Mouse (Mus musculus) embryonic stem cell, embryonic (primary cell): Measurements from ENCODE around the gene Fbxl17.

ENCODE experiments used
- CTCF ChIA-PET, 4 experiments: fragments of 300-600 bp in 2 of 4; fragments of 350-600 bp in 2 of 4; sonication (Branson Sonifier 250); formaldehyde crosslinking; loops; one replicate each; lab custom pipeline; 2022; ENCODE audit warnings: inconsistent platforms in 2 of 4; lab: Charles Lee
- POLR2A ChIA-PET, 4 experiments: fragments of 300-600 bp in 2 of 4; fragments of 350-600 bp in 2 of 4; sonication (Branson Sonifier 250); formaldehyde crosslinking; loops; one replicate each; lab custom pipeline; 2022; ENCODE audit warnings: antibody characterized with exemption in 4 of 4, inconsistent platforms in 1 of 4; lab: Charles Lee

Gene Fbxl17

DNA sequence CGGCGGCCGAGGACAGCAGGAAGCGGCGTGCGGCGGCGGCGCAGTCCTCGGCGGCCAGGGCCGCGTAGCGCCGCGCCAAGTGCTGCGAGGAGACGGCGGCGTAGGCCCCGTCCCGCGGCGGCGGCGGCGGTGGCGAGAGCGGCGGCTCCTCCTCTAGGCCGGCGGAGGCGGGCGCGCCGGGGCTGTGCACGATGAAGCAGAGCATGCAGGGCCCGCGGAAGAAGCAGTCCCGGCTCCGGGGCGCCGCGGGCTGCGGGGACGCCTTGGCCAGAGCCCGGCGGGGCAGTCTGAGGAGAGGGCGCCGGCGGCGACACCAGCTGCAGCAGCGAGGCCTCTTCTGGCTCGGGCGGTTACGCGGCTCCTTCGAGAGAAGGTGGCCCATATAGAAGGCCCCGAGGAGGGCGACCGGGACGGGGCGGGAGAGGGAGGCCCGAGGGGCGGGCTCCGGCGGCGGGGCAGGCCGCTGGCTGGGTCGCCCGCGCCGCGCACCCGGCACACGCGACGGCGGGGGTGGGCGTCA, at the start of gene Fbxl17:
Gene Fbxl17, minus strand, starts transcription at position 382 of the 520 bp plus-strand sequence.
- POLR2A ChIA-PET, result interaction anchor here in 2 of 4 experiments (0.6 to 2.2 kb wide), 6 partner anchors 8 to 67 kb away, joined by 3 to 9 read pairs (median 3); no protein-coding TSS in a partner anchor
- CTCF ChIA-PET, result no interaction called here

DNA sequence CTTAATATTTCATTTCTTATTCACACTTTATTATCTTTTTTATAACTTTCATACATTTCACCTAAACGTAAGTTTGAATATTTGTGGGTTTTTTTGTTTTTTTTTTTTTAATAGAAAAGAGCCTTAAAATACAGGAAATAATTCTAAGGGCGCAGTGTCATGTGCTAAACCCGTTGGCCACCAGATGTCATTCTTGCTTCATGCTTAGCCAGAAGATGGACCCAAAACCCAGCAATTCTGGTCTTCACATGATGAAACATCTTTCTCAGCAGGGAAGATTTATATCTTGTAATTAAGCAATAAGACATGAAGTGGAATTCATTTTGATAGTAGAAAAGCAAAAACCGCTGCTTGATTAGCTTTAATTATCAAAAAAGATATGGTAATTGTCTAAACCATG, 47.6 kb upstream of the Fbxl17 start:
- POLR2A ChIA-PET, result no interaction called here
- CTCF ChIA-PET, result interaction anchor here in 1 of 4 experiments (0.5 kb wide), 1 partner anchor 598 kb away, joined by 3 read pairs; no protein-coding TSS in a partner anchor

DNA sequence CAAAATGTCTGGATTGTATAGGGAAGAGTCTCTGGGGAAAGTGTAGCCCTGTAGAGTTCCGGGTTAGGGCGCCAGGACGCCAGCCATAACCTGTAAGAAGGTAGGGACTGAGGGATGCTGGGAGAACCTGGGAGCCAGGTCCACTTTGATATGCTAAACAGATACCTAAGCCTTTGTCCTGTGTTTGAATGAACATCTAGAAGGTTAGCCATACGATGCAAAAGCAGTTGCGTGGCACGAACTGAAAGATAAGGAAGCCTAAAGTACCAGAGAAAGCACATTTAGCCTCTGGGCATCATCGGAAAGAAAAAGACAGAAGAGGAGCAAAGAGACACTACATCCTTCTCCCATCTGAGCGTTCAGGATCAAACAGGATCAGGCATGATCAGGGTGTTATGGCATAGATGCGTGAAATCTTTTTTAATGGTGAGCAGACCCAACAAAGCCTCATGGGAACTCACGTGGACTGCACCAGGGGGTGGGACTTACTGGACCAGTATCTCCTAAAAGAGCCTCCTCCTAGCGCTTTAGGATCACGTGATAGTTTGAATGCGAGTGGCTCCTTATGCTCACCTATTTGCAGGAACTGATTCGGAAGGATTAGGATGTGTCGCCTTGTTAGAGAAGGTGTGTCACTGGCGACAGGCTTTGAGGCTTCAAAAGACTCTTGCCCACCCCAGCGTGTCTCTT, 34.9 kb upstream of the Fbxl17 start:
- ChIA-PET CTCF (no interaction called here), POLR2A (interaction anchor here in 1 of 4 experiments (0.7 kb wide), 1 partner anchor 11 kb away, joined by 3 read pairs; no protein-coding TSS in a partner anchor)

DNA sequence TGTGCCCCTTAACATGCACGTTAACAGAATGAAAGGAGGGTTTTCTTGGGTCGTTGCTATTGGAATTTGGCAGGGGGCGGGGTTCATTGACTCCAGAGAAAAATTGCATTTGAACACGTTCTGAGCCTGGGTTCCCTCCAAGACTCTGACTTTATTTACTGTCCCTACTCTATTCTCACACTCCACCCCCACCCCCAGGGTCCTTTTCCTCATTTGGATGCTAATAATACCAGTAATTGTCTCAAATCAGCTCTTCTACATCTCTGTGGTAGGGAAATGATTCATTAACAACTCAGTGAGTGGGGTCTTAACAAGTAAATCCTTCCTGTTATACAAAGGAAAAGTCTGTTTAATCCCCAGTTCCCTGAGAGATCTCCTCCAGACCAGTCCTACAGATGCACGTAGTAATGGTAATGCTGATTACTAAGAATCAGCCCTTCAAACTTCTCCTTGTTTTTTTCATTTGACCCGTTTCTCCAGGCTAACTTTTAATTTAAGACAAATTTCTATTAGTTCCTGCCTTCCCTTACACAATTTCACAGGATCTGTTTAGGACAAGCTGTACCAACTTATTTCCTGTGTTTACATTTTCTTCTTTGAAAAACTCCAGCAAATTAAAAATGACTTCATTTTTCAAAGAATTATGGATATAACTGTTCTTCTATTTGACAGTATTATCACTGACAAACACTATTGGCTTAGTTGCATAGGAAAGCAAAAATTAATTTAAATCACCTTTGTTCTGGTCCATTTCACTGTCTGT, 33.4 kb upstream of the Fbxl17 start:
- ChIA-PET POLR2A (interaction anchor here in 1 of 4 experiments (0.6 to 1.5 kb wide), 5 partner anchors 9 to 717 kb away, joined by 3 to 4 read pairs (median 4); no protein-coding TSS in a partner anchor), CTCF (interaction anchor here in 2 of 4 experiments (0.5 to 0.6 kb wide), 3 partner anchors 39 to 270 kb away, joined by 3 to 5 read pairs (median 3); no protein-coding TSS in a partner anchor)

DNA sequence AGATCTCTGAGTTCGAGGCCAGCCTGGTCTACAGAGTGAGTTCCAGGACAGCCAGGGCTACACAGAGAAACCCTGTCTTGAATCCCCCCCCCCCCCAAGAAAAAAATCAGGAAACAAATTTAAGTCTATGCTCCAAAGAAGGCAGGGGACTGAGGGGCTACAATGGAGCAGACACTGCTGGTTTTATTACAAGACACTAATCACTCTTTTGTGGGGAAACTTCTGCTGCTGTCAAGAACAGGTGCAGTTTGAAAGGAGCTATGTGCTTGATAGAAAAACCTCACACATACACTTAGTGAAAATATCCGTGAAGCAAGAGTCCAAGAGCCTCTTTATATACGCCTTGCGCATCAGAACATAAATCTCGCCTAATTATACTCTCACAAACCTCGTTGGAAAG, 29.7 kb upstream of the Fbxl17 start:
- POLR2A ChIA-PET, result no interaction called here
- CTCF ChIA-PET, result interaction anchor here in 1 of 4 experiments (0.6 kb wide), 1 partner anchor 1643 kb away, joined by 3 read pairs; no protein-coding TSS in a partner anchor

DNA sequence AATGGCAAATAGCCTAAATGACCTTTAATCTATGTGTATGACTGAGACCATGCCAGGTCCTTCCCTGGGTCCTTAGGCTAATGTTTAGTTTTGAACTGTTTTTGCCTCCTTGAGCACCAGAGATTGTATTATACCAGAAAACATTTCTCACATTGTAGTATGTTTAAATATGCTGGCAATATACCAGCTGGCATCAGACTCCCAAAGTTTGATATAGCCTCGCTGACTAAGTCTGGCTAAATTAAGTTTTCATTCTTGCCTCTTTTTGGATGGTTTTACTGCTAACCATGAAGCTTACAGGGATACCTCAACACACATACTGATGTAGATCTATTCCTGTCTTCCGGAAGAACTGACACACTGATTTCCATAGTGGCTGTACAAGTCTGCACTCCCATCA, 20.9 kb upstream of the Fbxl17 start:
- ChIA-PET POLR2A (no interaction called here), CTCF (no interaction called here)

DNA sequence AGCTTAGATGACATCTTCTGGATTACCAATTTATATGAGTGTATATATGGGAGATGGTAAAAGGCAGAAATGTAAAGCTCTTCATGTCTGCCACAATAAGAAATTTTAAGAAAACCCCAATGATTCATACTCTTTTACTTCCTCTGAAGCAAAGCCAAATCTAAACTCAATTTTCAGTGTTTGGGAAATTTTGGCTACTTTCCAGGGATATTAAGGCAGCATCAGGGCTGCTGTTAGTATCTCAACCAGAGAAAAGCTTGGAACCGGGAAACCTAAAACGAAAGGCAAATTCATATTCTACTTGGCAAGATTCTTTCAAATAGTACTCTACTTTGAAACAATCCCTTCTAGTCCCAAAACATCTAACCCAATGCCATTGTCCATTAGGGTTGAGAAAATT, 10.6 kb upstream of the Fbxl17 start:
- ChIA-PET CTCF (interaction anchor here in 1 of 4 experiments (0.6 kb wide), 1 partner anchor 15 kb away, joined by 7 read pairs; no protein-coding TSS in a partner anchor), POLR2A (interaction anchor here in 1 of 4 experiments (0.8 kb wide), 1 partner anchor 10 kb away, joined by 3 read pairs; no protein-coding TSS in a partner anchor)

DNA sequence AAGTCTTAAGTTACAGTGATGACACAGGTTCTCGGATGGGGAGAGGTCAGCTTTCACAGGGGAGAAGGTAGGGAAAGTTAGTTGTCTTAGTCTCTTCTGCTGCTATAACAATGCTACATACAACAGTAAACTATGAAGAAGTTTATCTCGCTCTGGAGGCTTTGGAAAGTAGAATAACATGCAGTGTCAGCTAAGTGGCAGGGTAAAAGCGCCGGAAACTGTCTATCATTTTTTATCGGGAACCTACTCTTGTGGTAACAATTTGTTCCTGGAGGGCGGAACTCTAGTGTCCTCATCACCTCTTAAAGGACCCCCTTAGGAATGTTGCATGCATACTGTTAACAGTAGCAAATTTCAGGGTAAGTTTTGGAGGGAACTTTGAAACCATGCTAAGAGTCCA, 1.3 kb upstream of the Fbxl17 start:
- POLR2A ChIA-PET, result interaction anchor here in 2 of 4 experiments (0.6 to 2.2 kb wide), 7 partner anchors 9 to 372 kb away, joined by 3 to 9 read pairs (median 4); partner anchors contain the start of gene A930002H24Rik (in 1 of the 2)
- CTCF ChIA-PET, result no interaction called here

DNA sequence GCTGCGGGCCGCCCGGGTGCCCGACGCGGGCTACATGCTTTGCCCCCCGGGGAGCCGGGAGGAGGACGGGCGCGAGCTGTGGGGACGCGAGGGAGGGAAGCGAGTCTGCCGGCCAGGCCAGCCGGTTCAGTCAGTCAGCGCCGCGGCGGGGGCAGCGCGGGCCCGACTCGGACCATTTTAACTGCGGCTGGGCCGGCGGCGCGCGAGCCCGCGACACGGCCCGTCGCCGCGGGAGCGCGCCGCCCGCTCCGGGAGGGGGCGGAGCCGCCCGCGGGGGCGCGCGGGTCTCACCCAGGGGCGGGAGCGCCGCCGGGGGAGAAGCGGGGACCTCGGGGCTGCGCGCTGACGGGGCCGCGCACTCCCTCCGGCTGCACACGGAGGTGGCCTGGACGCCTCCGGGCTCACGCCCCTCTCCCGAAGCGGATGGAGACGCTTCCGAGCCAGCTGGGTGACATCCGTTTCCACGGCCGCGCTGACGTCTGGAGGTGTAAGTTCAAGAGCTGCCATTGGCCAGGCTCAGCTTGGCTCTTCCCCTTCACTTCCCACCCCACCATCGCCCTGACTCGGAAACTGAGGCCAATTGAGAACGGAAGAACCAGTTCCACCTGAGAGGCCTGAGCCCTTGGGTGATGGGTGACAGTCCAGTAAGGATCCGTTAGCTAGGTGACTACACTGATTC, 478 bp upstream of the Fbxl17 start:
- ChIA-PET POLR2A (interaction anchor here in 3 of 4 experiments (0.6 to 2.2 kb wide), 10 partner anchors 10 to 373 kb away, joined by 3 to 9 read pairs (median 3); partner anchors contain the start of gene A930002H24Rik (in 1 of the 3)), CTCF (no interaction called here)

DNA sequence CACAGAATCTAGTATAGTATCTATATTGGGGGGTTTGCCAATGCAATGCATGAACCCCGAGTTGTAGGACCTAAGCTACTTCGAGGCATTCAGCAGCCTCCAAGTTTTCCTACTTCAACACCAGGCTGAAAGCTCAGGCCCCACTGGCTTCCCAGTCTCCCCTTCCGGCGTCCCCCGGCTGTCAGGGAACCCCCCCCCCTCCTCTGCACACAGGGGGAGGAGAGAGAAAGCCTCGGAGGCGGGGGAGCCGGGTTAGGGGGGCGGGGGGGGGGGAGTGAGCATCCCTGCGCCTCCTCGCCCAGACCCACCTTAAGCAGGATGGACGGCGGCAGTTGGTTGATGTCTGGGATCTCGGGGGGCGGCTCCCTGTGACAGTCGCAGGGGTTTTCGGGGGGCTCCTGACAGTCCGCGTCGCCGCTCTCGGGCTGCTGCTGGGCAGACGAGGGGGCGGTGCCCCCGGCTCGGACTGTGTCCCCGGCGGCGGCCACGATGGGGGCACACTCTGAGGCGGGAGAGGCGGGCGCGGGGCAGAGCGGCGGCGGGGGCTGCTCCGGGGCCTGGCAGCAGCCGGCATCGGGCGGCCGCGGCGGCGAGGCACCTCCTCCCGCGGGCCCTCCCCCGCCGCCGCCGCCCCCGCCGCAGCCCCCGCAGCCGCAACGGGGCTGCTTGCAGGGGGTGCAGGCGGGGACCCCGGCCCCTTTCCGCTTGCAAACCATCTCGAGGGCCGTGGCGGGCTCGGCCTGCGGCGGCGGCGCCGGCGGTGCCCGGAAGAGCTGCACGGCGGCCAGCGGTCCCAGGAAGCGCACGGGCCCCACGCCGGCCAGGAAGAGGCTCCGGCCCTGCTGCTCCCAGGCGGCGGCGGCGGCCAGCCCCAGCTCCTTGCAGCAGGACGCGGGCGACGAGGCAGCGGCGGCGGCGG, 841 bp downstream of the Fbxl17 start:
- POLR2A ChIA-PET, result interaction anchor here in 2 of 4 experiments (0.6 to 2.2 kb wide), 4 partner anchors 8 to 834 kb away, joined by 3 to 9 read pairs (median 4); no protein-coding TSS in a partner anchor
- CTCF ChIA-PET, result no interaction called here

DNA sequence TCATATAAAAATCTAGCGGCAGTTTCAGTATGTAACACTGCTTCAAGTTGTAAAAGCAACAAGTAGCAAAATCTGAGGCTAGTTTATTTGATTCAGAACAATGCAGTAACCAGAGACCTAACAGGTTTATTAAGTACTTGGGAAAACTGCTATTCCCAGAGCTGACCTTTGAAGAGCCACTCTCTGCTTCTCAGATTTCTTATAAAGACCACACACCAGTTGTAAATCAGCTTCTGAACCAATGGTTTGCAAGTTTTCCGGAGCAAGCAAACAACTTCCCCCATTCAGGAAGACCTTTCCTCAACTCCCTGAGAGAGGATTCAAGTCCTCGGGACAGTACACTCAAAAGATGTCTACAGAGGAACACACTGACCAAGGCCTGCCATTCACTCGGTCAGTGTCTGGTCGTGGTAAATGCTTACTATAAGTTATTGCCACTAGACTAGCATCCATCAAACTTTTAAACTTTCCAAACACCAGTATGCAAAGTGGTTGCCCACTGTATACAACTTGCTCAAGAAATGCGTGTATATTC, 1.6 kb downstream of the Fbxl17 start:
- CTCF ChIA-PET, result no interaction called here
- POLR2A ChIA-PET, result interaction anchor here in 2 of 4 experiments (0.6 to 1.6 kb wide), 2 partner anchors 36 to 835 kb away, joined by 4 read pairs; no protein-coding TSS in a partner anchor

DNA sequence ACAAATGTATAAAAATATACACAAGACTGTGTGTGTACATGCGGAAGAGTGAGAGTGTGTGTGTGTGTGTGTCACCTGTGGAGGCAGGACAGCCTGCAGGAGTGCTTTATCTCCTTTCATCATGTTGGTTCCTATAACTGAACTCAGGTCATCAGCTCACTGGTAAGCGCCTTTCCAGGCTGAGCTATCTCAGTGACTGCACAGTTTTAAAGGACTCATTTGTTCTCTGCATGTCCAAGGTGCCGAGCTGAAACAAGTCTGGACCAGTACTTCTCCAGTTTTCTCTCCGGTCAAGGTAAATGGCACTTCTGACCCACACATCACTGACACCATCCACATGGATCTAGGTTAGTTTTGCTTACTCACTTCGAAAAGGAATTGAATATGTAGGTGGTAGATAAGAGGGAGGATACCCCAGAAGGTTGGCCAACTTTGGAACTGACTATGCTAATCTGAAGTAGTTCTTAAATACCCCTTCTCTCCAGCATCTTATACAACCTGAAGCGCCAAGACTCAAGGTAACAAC, 2.5 kb downstream of the Fbxl17 start:
- ChIA-PET POLR2A (interaction anchor here in 2 of 4 experiments (0.6 to 1.6 kb wide), 2 partner anchors 36 to 606 kb away, joined by 3 to 4 read pairs; no protein-coding TSS in a partner anchor), CTCF (interaction anchor here in 2 of 4 experiments (0.6 kb wide), 2 partner anchors 30 to 34 kb away, joined by 3 to 5 read pairs; no protein-coding TSS in a partner anchor)

DNA sequence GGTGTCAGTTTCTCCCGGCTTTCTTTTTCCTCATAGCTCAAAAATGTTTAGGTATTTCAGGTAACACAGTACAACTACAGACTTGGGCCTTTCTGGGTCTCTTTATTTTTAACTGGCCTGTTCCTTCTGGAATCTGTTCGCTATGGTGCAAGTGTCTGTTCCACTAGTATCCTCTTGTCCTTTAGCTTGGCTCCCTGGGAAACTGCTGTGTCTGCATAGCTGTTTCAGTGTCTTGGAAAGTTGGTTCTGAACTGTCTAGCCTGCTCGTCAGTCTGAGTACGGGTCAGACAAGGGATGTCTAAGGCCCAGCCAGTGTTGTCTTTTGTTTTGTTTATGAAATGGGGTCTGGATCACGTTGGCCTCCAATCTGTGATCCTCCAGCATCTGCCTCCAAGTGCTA, 3.7 kb downstream of the Fbxl17 start:
- ChIA-PET POLR2A (interaction anchor here in 1 of 4 experiments (0.6 to 0.7 kb wide), 3 partner anchors 205 to 1254 kb away, joined by 3 to 4 read pairs (median 3); no protein-coding TSS in a partner anchor), CTCF (interaction anchor here in 2 of 4 experiments (0.6 to 0.7 kb wide), 2 partner anchors 28 to 740 kb away, joined by 3 read pairs; no protein-coding TSS in a partner anchor)

DNA sequence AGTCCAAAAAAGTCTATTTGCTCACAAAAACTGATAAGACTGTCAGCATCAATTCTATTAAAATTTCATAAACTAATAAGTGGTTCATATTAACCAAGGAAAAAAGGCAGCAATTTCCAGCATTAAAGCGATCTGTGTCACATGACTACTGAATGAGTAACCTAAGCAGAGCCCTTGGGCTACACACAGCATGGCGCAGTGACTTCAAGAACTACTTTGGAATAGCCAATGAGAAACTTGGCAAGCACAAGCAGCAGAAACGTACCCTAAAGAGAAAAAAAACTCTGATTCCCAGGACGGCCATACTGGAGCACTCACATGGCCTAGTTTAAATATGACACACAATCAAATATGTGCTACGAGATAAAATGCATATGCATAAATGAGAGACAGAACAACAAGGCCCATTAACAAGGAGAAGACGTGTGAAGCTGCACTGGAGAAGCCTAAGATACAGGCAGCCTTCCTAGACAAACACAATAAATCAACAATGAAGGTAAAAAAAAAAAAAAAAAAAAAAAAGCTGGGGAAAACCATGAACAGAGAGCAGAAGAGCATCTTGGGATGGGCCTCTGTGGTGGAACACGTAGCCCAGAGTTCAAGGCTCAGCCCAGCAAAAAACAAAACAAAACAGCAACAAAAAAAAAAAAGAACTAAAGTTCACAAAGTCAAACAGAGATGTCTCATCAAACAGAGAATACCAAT, 5.8 kb downstream of the Fbxl17 start:
- ChIA-PET CTCF (interaction anchor here in 1 of 4 experiments (0.7 kb wide), 1 partner anchor 39 kb away, joined by 5 read pairs; no protein-coding TSS in a partner anchor), POLR2A (interaction anchor here in 1 of 4 experiments (0.6 kb wide), 1 partner anchor 346 kb away, joined by 3 read pairs; no protein-coding TSS in a partner anchor)

DNA sequence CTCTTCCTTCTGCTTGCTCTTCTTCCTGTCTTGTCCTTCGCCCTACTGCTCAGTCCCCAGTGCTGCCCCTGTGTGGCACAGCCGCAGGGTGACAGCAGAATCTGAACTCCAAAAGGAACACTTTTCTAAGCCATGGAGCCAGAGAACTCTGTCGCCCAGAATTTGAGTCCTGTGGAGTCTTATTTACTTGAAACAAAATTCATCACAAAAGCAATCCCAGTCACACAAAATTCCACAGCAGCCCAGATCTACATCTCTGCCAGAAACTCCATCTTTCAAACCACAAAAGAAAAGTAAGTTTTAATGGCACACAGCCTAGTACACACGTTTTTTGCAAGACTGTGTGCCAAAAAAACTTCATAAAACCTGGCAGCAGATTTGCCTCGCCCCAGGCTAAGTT, 6.5 kb downstream of the Fbxl17 start:
- POLR2A ChIA-PET, result no interaction called here
- CTCF ChIA-PET, result no interaction called here
